Mouse (Mus musculus) cortical plate, adult 2 months (tissue): Measurements from ENCODE around the gene Szt2.

Experiments
- CTCF ChIP-seq: fragments of 200-500 bp; IDR thresholded peaks from 2 replicates; pipeline ENCODE4 v1.5.1; 2011; ENCODE audit warnings: mild to moderate bottlenecking, control low read depth, low read length; ENCODE audit not compliant: insufficient read depth; ENCODE audit errors: extremely low read depth
- POLR2A ChIP-seq: fragments of 200-500 bp; IDR thresholded peaks from 2 replicates; pipeline ENCODE4 v1.6.1; 2011; ENCODE audit warnings: mild to moderate bottlenecking, low read length, control low read depth; ENCODE audit not compliant: insufficient read depth; ENCODE audit errors: extremely low read depth

GRCm38 (mm10) chr4:118351828-118352227, 57.2 kb downstream of the Szt2 start:
- TF ChIP-seq POLR2A (no peak), CTCF (no peak)
